Mouse (Mus musculus): ENCODE results near the gene Sema4f. TPM values are rescaled to one million over a fixed set of nuclear protein-coding genes. Genes with fewer than 3 reads are reported as not detected.
A peak's percentile ranks its signal among the peaks of the same experiment; 100 is the strongest.

Gene Sema4f
- polyA plus RNA-seq, 1 experiment from 2014 or later = 22.3 TPM

DNA sequence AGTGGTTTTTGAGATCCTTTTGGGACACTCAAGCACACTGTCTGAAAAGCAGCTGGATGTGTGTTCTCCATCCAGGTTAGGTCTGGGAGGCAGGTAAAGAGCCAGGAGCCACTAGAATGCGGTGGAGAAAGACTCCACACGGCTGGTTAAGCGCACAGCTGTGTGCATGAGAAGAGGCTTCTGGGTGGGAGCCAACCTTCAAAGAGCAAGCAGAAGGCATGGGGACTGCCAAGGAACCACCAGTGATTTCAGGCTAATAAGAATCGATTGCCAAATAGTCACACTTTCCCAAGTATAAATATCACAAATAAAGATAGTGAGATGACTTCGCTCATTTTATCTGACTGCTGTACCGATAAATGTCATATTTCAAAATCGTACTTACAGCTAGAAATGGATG lies 13.0 kb downstream of the Sema4f start:
- H3K4me2 ChIP-seq = no peak overlapping the region
- no peaks in the 10 kb centered on the region for H3K27me3 ChIP-seq
- no peak overlapping the region for H3K4me3 ChIP-seq
- no peak overlapping the region for H3K27ac ChIP-seq (replicated peaks)
- H3K9me3 ChIP-seq = 0 out of 2 replicates have a peak, but pooled peaks cover 3% of the 10 kb centered on the region
- no peak for ATAC-seq (ENCODE audit: low read depth)
- WGBS = 92% methylated on average over 7 of the region's 7 CpGs
- no peaks in the 10 kb centered on the region for H3K4me1 ChIP-seq (replicated peaks)
- no peak overlapping the region for H3K9ac ChIP-seq
- H3K36me3 ChIP-seq = peaks cover 48% of the 10 kb centered on the region

DNA sequence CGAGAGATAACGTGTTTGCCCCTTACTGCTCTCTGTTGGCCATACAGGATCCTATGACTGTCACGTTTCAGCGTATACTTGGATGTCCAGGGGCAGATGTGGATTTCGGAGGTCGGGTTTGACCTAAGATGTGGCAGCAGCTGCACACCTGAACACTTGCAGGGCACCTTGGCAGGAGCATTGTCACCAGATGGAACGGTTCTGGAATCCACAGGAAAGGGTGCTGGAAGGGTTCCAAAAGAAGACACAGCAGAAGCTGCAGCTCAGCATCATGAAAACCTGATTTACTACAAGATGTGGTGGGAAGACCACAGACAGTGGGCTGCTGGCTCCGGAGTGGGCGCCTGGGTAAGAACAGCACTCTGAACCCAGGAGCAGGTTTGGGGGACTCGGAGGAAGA lies 13.5 kb downstream of the Sema4f start:
- 88% methylated on average over 10 of the region's 10 CpGs for WGBS
- no peak overlapping the region for H3K4me3 ChIP-seq
- H3K27ac ChIP-seq (replicated peaks) = no peak overlapping the region
- H3K36me3 ChIP-seq = peaks cover 44% of the 10 kb centered on the region
- H3K4me2 ChIP-seq = no peak overlapping the region
- H3K9ac ChIP-seq = no peak overlapping the region
- 0 out of 2 replicates have a peak, but pooled peaks cover 3% of the 10 kb centered on the region for H3K9me3 ChIP-seq
- no peaks in the 10 kb centered on the region for H3K27me3 ChIP-seq
- no peaks in the 10 kb centered on the region for H3K4me1 ChIP-seq (replicated peaks)
- ATAC-seq (ENCODE audit: low read depth) = no peak

DNA sequence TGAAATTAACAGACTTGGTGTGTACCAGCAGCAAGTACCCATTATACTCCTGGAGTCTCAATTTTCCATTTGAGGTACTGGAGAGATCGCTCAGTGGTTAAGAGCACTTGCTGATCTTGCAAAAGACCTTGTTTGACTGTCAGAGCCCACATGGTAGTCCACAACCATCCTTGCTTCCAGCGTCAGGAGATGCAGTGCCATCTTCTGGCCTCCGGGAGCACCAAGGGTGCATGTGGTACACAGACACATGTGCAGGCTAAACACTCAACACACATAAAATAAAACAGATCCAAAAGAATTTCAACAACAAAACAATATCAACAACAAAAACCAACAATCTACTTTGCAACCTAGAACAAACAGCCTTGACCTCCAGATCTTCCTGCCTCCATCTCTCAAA lies 14.6 kb downstream of the Sema4f start:
- Histone ChIP-seq H3K4me2 (no peak overlapping the region), H3K9me3 (0 out of 2 replicates have a peak, but pooled peaks cover 3% of the 10 kb centered on the region), H3K27ac (replicated peaks) (no peak overlapping the region), H3K27me3 (no peaks in the 10 kb centered on the region), H3K9ac (no peak overlapping the region), H3K4me3 (no peak overlapping the region), H3K36me3 (peaks cover 41% of the 10 kb centered on the region), H3K4me1 (replicated peaks) (no peaks in the 10 kb centered on the region)
- WGBS = 72% methylated on average over 3 of the region's 3 CpGs
- ATAC-seq (ENCODE audit: low read depth) = no peak

DNA sequence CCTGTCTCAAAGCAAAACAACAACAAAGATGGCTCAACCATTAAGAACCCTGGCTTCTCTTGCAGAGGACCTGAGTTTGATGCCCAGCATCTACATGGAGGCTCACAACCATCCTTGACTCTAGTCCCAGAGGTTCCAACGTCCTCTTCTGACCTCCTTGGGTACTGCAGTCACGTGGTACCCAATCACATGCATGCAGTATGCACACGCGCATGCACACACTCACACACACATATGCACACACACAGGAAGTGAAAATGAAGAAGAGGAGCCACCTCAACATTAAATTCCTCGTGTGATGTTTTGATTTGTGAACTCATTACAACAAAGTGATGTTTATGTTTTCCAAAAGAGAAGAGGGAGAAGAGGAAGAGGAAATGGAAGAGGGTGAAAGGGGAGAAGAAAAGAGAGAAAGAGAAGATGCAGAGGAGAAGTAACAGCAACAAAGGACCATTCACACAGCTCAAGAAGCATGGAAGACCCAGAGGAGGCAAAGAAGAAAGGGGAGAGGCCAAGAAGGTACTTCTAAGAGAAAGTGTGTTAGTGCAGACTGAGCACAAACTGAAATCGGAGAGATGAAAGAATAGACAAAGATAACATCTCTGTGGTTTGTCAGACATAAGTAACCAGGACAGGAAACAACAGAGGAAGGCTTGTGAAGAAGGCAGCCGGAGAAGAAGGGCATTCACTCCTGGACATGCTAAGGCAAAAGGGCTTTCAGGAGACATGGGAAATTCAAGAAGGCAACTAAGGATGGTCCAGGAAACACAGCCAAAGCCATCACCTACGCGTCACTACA lies 17.9 kb downstream of the Sema4f start:
- no peak overlapping the region for H3K9ac ChIP-seq
- H3K9me3 ChIP-seq = 0 out of 2 replicates have a peak, but pooled peaks cover 3% of the 10 kb centered on the region
- peaks cover 53% of the 10 kb centered on the region for H3K36me3 ChIP-seq
- 80% methylated on average over 9 of the region's 9 CpGs for WGBS
- no peaks in the 10 kb centered on the region for H3K27me3 ChIP-seq
- no peak overlapping the region for H3K27ac ChIP-seq (replicated peaks)
- no peak overlapping the region for H3K4me2 ChIP-seq
- no peaks in the 10 kb centered on the region for H3K4me1 ChIP-seq (replicated peaks)
- H3K4me3 ChIP-seq = no peak overlapping the region
- ATAC-seq (ENCODE audit: low read depth) = no peak

DNA sequence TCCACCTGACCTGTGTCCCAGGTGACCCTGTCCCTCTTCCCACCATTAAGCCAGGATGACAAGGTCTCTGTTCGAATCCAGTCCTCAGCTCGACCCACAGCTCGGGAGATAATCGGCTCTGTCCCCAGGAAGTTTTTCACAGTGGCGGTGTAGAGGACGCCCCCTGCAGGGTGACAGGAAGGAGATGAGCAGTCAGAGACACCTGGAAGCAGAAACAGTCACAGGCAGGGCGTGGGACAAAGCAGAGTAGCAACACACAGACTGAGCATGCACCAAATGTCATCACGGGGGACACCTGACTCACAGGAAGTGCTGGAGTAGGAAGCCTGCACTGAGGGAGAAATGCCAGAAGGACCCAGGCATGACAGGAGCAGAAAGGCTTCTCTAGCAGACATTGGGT lies 20.0 kb downstream of the Sema4f start:
- ATAC-seq (ENCODE audit: low read depth) = no peak

DNA sequence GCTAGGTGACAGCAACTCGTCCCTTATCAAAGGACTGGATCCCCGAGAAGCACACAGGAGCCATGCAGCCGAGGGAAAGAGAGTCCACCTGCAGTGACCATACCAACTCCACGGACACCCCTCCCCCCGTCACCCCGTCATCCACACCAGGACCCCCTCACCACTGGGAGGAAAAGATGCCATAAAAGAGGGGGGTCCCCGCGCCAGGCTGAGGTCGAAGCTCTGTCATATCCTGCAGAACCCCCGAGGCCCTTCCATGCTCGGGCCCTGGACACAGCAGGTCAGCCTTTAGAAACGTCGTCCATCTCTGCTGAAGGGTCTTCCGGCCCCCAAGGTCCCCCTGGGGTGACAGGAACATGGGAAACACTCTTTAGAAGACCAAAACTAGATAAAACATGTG lies 21.2 kb downstream of the Sema4f start:
- Histone ChIP-seq H3K27me3 (no peaks in the 10 kb centered on the region), H3K27ac (replicated peaks) (no peak overlapping the region), H3K4me1 (replicated peaks) (no peaks in the 10 kb centered on the region), H3K4me3 (no peak overlapping the region), H3K9me3 (no peaks in the 10 kb centered on the region), H3K36me3 (peaks cover 51% of the 10 kb centered on the region), H3K9ac (no peak overlapping the region), H3K4me2 (no peak overlapping the region)
- ATAC-seq (ENCODE audit: low read depth) = no peak
- WGBS = 82% methylated on average over 14 of the region's 14 CpGs

More for the DNA sequence above, 20.0 kb downstream of the Sema4f start:
- H3K27ac ChIP-seq (replicated peaks) = no peak overlapping the region
- H3K27me3 ChIP-seq = no peaks in the 10 kb centered on the region
- H3K9me3 ChIP-seq = 0 out of 2 replicates have a peak, but pooled peaks cover 3% of the 10 kb centered on the region
- H3K36me3 ChIP-seq = peaks cover 58% of the 10 kb centered on the region
- H3K4me3 ChIP-seq = no peak overlapping the region
- 67% methylated on average over 8 of the region's 8 CpGs for WGBS
- no peak overlapping the region for H3K9ac ChIP-seq
- H3K4me2 ChIP-seq = no peak overlapping the region
- no peaks in the 10 kb centered on the region for H3K4me1 ChIP-seq (replicated peaks)

DNA sequence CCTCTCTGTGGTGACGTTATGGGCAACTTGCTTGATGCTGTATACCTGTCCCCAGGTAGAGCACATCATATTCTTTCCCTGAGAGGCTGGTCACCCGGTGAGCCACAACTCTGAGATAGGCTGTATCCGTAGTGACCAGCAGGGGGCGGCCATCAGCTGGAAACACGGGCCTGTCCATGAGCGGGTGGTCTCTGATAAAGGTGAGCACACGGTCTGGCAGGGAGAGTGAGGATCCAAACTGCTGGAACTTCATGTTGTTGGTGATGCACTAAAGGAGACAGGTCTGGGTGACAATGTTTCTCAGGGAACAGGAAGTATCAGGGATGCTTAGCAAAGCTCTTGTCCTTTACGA lies 21.8 kb downstream of the Sema4f start:
- H3K4me1 ChIP-seq (replicated peaks) = no peaks in the 10 kb centered on the region
- no peaks in the 10 kb centered on the region for H3K9me3 ChIP-seq
- H3K9ac ChIP-seq = no peak overlapping the region
- no peaks in the 10 kb centered on the region for H3K27me3 ChIP-seq
- ATAC-seq (ENCODE audit: low read depth) = peak; percentile 75
- no peak overlapping the region for H3K4me2 ChIP-seq
- peaks cover 54% of the 10 kb centered on the region for H3K36me3 ChIP-seq
- no peak overlapping the region for H3K27ac ChIP-seq (replicated peaks)
- no peak overlapping the region for H3K4me3 ChIP-seq
- 18% methylated on average over 8 of the region's 8 CpGs for WGBS

DNA sequence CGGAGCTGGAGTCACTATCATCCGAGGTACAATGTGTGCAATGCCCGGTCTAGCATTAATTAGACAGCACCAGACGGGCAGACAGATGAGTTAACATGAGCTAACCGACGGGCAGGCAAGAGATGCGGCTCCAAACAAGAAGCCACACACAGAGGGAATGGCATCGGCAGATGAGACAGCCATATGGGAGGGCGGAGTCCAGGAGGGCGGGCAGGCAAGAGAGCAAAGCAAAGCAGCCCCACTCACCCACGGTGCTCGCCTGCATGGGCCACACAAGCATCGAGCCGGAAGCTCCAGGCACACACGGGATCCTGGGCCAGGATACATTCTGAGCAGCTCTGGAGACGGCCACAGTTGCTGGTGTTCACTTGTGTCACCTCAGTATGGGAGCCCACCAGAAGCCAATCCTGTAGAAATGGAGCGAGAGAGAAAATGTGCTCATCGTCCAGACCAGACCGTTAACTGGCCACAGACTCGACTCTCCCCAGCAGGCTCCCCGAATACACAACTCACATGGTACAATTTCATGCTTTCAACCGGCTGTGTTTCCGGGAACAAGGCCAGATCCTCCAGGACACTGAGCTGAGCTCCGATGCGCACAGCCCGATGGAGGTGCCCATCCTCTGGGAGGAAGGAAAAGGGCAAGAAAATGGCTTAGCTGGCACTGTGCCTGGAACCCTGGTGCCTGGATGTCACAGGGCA lies 22.3 kb downstream of the Sema4f start:
- 71% methylated on average over 26 of the region's 26 CpGs for WGBS
- Histone ChIP-seq H3K9ac (no peak overlapping the region), H3K27me3 (no peaks in the 10 kb centered on the region), H3K27ac (replicated peaks) (no peak overlapping the region), H3K4me3 (no peak overlapping the region), H3K4me1 (replicated peaks) (no peaks in the 10 kb centered on the region), H3K36me3 (peaks cover 52% of the 10 kb centered on the region), H3K4me2 (no peak overlapping the region), H3K9me3 (no peaks in the 10 kb centered on the region)
- peak; percentile 57 for ATAC-seq (ENCODE audit: low read depth)

DNA sequence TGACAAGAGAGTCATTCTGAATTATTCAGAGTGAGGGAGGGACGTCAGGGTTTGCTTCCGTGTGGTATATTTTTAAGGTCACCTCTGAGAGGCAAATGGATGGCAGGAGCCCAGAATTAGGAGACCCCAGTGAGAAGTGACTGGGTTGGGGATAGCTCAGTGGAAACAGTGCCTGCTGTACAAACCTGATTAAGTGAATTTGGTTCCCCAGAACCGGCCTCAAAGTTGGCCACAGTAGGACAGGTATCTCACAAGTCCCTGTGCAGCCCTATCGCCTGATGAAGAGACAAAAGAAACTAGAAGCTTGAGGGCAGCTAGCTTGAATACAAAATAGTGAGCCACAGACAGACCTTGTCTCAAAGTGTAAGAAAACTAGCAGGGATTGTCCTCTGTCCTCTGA lies 23.1 kb downstream of the Sema4f start:
- Histone ChIP-seq H3K9ac (no peak overlapping the region), H3K4me1 (replicated peaks) (no peaks in the 10 kb centered on the region), H3K4me3 (no peak overlapping the region), H3K27me3 (no peaks in the 10 kb centered on the region), H3K36me3 (peaks cover 53% of the 10 kb centered on the region), H3K9me3 (no peaks in the 10 kb centered on the region), H3K27ac (replicated peaks) (no peak overlapping the region), H3K4me2 (no peak overlapping the region)
- no peak for ATAC-seq (ENCODE audit: low read depth)
- WGBS = 90% methylated on average over 4 of the region's 4 CpGs

DNA sequence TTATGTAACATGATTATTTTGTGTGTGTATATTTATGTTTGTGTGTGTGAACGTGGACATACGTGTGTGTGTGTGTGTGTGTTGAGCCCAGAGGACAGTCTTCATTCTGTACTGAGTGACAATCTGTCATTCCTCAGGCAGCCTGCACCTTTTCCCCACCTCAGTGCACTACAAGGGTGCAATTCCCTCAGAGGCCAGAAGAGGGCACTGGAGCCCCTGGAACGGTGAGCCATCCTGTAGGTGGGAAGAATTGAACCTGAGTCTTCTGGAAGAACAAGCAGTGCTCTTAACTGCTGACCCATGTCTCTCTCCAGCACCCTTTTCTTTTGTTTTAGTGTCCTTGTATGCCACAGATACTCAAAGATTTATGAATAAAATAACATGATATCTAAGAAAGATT lies 23.7 kb downstream of the Sema4f start:
- Histone ChIP-seq H3K4me2 (no peak overlapping the region), H3K36me3 (peaks cover 53% of the 10 kb centered on the region), H3K4me1 (replicated peaks) (no peaks in the 10 kb centered on the region), H3K27ac (replicated peaks) (no peak overlapping the region), H3K9ac (no peak overlapping the region), H3K9me3 (no peaks in the 10 kb centered on the region), H3K4me3 (no peak overlapping the region), H3K27me3 (no peaks in the 10 kb centered on the region)
- 24% methylated on average over 3 of the region's 3 CpGs for WGBS
- no peak for ATAC-seq (ENCODE audit: low read depth)

DNA sequence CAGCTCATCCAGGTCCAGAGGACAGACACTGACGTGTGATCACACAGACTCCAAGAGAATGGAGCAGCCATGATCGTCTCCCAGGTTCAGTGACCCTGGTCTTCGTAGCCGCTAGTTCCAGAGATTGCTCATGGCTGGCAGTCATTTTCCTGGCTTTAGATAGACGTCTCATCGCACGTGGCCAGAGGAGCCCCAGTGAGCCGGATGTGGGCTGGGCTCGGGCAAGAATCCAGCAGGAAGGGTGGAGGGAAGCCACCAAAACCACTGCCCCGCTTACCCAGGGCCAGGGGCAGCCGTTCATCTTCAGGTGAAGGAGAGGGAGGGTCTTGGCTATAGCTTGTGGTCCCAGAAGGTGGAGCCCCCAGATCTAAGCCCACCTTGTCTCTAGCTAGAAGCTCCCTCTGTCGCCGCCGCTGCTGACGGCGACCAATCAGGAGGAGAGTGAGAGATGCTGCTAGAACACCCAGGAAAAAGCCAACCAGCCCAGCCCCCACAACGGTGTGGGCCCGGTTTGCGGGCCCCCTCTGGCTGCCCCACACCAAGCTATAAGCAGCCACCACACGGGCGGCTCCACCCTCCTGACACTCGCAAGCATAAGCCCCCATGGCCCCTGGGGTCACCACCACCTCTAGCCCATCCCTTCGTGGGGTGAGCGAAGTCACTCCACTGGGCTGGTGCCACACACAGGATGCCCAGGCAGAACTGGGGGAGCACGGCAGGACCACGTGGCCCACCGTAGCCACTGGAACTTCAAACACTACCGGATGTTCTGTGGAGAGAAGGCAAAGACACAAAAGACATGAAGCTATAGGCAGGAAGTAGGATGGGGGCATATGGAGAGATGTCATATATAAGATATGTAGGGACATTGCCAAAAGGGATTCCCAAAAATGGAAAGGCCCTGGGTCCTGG lies 26.0 kb downstream of the Sema4f start:
- WGBS = 85% methylated on average over 28 of the region's 28 CpGs
- peaks cover 41% of the 10 kb centered on the region for H3K36me3 ChIP-seq
- no peak for ATAC-seq (ENCODE audit: low read depth)
- H3K27ac ChIP-seq (replicated peaks) = no peak overlapping the region
- no peak overlapping the region for H3K9ac ChIP-seq
- no peak overlapping the region for H3K4me3 ChIP-seq
- no peaks in the 10 kb centered on the region for H3K4me1 ChIP-seq (replicated peaks)
- no peaks in the 10 kb centered on the region for H3K27me3 ChIP-seq
- no peak overlapping the region for H3K4me2 ChIP-seq
- H3K9me3 ChIP-seq = no peaks in the 10 kb centered on the region

DNA sequence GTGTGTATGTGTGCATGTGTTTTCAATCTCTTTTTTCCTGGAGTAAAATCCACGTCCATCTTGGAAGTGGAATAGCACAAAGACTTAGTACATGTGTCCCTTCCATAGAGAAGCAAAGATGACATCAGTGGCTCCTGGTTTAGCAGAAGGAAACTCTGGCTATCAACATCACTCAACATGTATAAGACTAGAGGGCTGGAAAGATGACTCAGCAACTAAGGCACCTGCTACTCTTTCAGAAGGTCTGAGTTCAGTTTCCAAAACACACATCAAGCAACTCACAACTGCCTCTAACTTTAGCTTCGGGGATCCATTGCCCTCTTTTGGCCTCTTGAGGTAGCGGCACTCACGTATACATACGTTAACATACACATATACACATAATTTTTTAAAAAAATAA lies 28.3 kb downstream of the Sema4f start:
- H3K36me3 ChIP-seq = peaks cover 23% of the 10 kb centered on the region
- no peak overlapping the region for H3K4me2 ChIP-seq
- H3K9ac ChIP-seq = no peak overlapping the region
- H3K27ac ChIP-seq (replicated peaks) = no peak overlapping the region
- no peak overlapping the region for H3K4me3 ChIP-seq
- H3K9me3 ChIP-seq = no peaks in the 10 kb centered on the region
- no peak for ATAC-seq (ENCODE audit: low read depth)
- WGBS = 88% methylated on average over 5 of the region's 5 CpGs
- H3K4me1 ChIP-seq (replicated peaks) = no peaks in the 10 kb centered on the region
- H3K27me3 ChIP-seq = no peaks in the 10 kb centered on the region

All from neural tube, embryonic 13.5 days (tissue).